Mouse (Mus musculus) fat pad, adult 2 months (tissue): ENCODE results near the gene Rbms3.

ENCODE experiments used
- DNase-seq: peaks from one replicate; pipeline ENCODE4 v3.0.0-alpha.2; 2011; ENCODE audit warnings: low read depth, low spot score; ENCODE audit errors: extremely low read depth

The Rbms3 gene

GRCm38 (mm10) chr9:117192565-117193540, 436.9 kb downstream of the Rbms3 start:
- peak; percentile 34 for DNase-seq

- DNase-seq, result no peak
Measured at GRCm38 (mm10) chr9:117192093-117192492, 437.6 kb downstream of the Rbms3 start.

- no peak for DNase-seq
Measured at GRCm38 (mm10) chr9:117188406-117188805, 441.3 kb downstream of the Rbms3 start.

- DNase-seq, result no peak
Measured at GRCm38 (mm10) chr9:117187116-117188034, 442.3 kb downstream of the Rbms3 start.

GRCm38 (mm10) chr9:117180658-117181057, 449.1 kb downstream of the Rbms3 start:
- DNase-seq, result no peak

GRCm38 (mm10) chr9:117178366-117178765, 451.3 kb downstream of the Rbms3 start:
- DNase-seq, result no peak

GRCm38 (mm10) chr9:117172526-117172925, 457.2 kb downstream of the Rbms3 start:
- DNase-seq, result no peak

- DNase-seq, result no peak
Measured at GRCm38 (mm10) chr9:117169196-117169595, 460.5 kb downstream of the Rbms3 start.

- DNase-seq, result no peak
Measured at GRCm38 (mm10) chr9:117163143-117163542, 466.6 kb downstream of the Rbms3 start.

- DNase-seq, result no peak
Measured at GRCm38 (mm10) chr9:117161150-117161549, 468.6 kb downstream of the Rbms3 start.

- DNase-seq, result no peak
Measured at GRCm38 (mm10) chr9:117156330-117156905, 473.3 kb downstream of the Rbms3 start.

GRCm38 (mm10) chr9:117154590-117154989, 475.1 kb downstream of the Rbms3 start:
- DNase-seq, result no peak

GRCm38 (mm10) chr9:117153686-117154274, 475.9 kb downstream of the Rbms3 start:
- DNase-seq, result no peak

GRCm38 (mm10) chr9:117151951-117152350, 477.8 kb downstream of the Rbms3 start:
- no peak for DNase-seq

- DNase-seq, result no peak
Measured at GRCm38 (mm10) chr9:117144057-117144723, 485.5 kb downstream of the Rbms3 start.

GRCm38 (mm10) chr9:117139971-117140370, 489.7 kb downstream of the Rbms3 start:
- no peak for DNase-seq

- no peak for DNase-seq
Measured at GRCm38 (mm10) chr9:117136410-117136809, 493.3 kb downstream of the Rbms3 start.

GRCm38 (mm10) chr9:117134043-117134442, 495.7 kb downstream of the Rbms3 start:
- DNase-seq, result no peak

- DNase-seq, result no peak
Measured at GRCm38 (mm10) chr9:117126816-117127215, 502.9 kb downstream of the Rbms3 start.

- DNase-seq, result no peak
Measured at GRCm38 (mm10) chr9:117125844-117126243, 503.9 kb downstream of the Rbms3 start.
